Mouse (Mus musculus): Measurements from ENCODE around the gene Khdrbs1.

DNA sequence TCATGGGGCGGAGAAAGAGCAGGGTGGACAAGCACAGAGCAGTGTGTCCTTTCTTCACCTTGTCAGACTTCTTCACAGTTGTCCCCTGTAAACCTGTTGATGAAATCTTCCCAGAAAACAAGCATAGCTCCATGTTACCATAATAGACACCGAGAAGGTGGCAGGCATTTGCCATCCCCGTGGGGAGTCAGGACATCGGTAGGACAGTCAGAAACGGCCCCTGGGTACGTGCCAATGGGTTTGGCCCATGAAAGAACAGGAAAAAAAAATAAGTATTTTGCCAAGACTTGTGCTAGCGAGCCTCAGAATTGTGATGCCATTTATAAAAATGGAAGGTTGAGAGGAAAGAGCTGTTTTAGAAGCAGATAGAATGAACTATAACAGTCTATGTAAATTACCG is 25.7 kb upstream of the Khdrbs1 start:
- no peak for TF ChIP-seq TAL1 (IDR thresholded peaks at IDR 0.05; ENCODE audit: low read length)
- no peak for TF ChIP-seq GATA1 (IDR thresholded peaks at IDR 0.05; ENCODE audit: low read length)

Measured in erythroblast, embryonic 14.5 days (primary cell).